Mouse (Mus musculus): ENCODE measurements around the gene Asb16. TPM values are rescaled to one million over a fixed set of nuclear protein-coding genes. Genes with fewer than 3 reads are reported as not detected.

Asb16 gene
- polyA plus RNA-seq, 1 experiment from 2014 or later, result not detected

DNA sequence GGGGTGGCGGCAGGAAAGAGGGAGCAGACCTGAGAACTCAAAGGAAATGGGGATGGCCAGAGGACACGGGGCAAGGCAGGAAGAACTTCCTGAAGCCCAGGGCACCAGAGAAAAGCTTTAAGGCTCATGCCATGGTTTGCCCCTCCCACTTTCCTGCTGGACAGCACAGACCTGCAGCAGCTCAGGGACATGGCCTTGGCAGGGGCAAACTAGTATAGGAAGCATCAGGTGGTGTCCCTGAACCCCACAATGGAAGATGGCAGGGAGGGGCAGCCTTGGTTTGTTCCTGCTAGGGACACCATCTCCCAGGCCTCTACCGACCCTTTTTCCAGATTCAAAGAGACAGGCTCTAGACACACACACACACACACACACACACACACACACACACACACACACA, 36.8 kb downstream of the Asb16 start:
- H3K4me1 ChIP-seq (ENCODE audit: control insufficient read depth, insufficient read depth, low read length), result peaks cover 15% of the 10 kb centered on the region
- H3K9ac ChIP-seq (replicated peaks; ENCODE audit: low read depth, low read length), result no peak overlapping the region
- no peak overlapping the region for H3K4me3 ChIP-seq (ENCODE audit: low read depth, low read length)
- no peak for ATAC-seq (ENCODE audit: insufficient number of reproducible peaks, insufficient read depth, low FRiP score, low read depth)
- H3K27me3 ChIP-seq (ENCODE audit: control insufficient read depth, insufficient read depth, low read length), result no peaks in the 10 kb centered on the region
- no peak overlapping the region for H3K4me2 ChIP-seq (replicated peaks; ENCODE audit: low read depth, low read length)
- no peaks in the 10 kb centered on the region for H3K9me3 ChIP-seq (ENCODE audit: control insufficient read depth, low read depth, low read length)
- H3K27ac ChIP-seq (ENCODE audit: low read length), result no peak overlapping the region
- WGBS, result 63% methylated on average over 3 of the region's 3 CpGs
- H3K36me3 ChIP-seq (ENCODE audit: control insufficient read depth, insufficient read depth, low read length), result peaks cover 35% of the 10 kb centered on the region

DNA sequence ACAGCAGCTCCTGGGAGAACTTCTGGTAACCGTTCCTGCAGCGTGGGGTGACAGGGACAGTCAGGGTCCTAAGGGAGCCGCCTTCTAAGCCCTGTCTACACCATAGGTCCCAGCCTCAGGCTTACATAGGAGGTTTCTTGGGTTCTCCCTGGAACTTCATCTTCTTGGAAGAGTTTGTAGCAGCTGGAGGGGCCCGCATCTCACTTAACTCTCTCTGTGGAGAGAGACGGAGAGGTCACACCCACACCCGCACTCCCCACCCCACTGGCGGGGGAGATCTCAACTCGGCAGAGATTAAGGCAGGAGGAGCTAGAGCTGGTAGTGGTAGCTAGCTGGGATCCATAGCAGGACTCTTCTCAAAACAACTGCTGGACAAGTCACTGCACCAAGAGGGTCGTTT, 39.6 kb downstream of the Asb16 start:
- Histone ChIP-seq H3K36me3 (ENCODE audit: control insufficient read depth, insufficient read depth, low read length) (peaks cover 45% of the 10 kb centered on the region), H3K4me1 (ENCODE audit: control insufficient read depth, insufficient read depth, low read length) (peaks cover 17% of the 10 kb centered on the region), H3K27ac (ENCODE audit: low read length) (no peak overlapping the region), H3K9ac (replicated peaks; ENCODE audit: low read depth, low read length) (no peak overlapping the region), H3K4me3 (ENCODE audit: low read depth, low read length) (no peak overlapping the region), H3K9me3 (ENCODE audit: control insufficient read depth, low read depth, low read length) (no peaks in the 10 kb centered on the region), H3K4me2 (replicated peaks; ENCODE audit: low read depth, low read length) (no peak overlapping the region), H3K27me3 (ENCODE audit: control insufficient read depth, insufficient read depth, low read length) (no peaks in the 10 kb centered on the region)
- no peak for ATAC-seq (ENCODE audit: insufficient number of reproducible peaks, insufficient read depth, low FRiP score, low read depth)
- 84% methylated on average over 9 of the region's 9 CpGs for WGBS

DNA sequence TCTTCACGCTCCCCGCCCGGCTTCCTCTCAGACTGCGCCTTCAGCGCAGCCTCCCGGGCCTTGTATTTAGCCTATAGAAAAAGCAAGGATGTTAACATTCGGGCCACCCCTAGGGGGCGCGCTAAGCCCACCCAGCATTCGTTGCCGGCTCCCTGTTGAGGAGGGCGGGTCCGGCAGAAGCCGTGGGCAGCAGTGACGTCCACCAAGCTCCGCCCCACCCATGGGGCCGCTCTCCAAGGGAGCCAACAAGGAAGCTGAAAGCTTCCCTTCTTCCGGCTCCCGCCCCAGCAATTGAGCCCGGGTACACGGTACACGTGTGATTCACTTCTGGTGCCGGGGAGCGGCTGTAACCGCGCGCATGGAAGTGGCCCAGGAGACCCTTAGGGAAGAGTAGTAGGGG, 40.4 kb downstream of the Asb16 start:
- H3K4me1 ChIP-seq (ENCODE audit: control insufficient read depth, insufficient read depth, low read length), result peaks cover 17% of the 10 kb centered on the region

DNA sequence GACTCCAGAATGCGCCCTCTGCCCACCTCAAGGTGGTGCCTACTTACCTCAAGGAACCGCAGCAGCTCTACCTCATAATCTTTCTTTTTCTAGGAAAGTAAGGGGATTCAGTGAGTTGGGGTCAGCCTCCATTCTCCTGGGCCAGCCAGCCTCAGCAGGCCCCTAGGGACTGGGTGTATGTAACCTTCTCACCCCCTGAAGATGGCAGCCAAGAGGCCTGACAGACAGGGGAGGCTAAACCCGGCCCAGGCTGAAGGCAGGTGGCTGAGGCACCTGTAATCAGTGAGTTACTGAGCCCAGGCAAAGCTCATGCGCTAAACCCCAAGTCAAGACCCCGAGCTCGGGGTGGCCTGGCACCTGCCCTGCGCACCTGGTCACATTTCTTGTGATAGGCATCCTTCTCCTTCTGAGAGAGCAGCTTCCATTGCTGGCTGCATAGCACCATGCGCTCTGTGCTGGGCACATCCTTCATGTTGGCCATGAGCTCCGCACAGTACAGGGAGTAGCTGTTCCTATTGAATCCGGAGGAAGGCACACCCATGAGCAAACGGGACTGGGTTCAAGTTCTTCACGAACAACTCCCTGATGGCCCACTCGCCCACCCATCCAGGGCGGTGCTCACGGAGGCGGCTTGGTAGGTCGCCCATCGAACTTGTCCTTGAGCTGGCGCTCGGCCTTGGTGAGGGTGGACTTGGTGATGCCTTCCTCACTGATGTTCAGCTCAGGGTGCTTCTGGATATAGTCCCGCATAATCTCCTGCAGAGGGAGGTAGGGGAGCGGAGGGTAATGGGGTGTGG, 41.5 kb downstream of the Asb16 start:
- Histone ChIP-seq H3K27me3 (ENCODE audit: control insufficient read depth, insufficient read depth, low read length) (no peaks in the 10 kb centered on the region), H3K4me1 (ENCODE audit: control insufficient read depth, insufficient read depth, low read length) (peaks cover 17% of the 10 kb centered on the region), H3K4me3 (ENCODE audit: low read depth, low read length) (peak overlapping the region; percentile 29; the same call in 1 of the 2 replicates), H3K9ac (replicated peaks; ENCODE audit: low read depth, low read length) (0 out of 2 replicates have a peak overlapping the region, but pooled peaks have one; percentile 10), H3K36me3 (ENCODE audit: control insufficient read depth, insufficient read depth, low read length) (peaks cover 64% of the 10 kb centered on the region), H3K27ac (ENCODE audit: low read length) (peak overlapping the region; percentile 34; the same call in 1 of the 2 replicates), H3K9me3 (ENCODE audit: control insufficient read depth, low read depth, low read length) (no peaks in the 10 kb centered on the region), H3K4me2 (replicated peaks; ENCODE audit: low read depth, low read length) (peak overlapping the region; percentile 58)
- no peak for ATAC-seq (ENCODE audit: insufficient number of reproducible peaks, insufficient read depth, low FRiP score, low read depth)
- 88% methylated on average over 22 of the region's 22 CpGs for WGBS

More for the DNA sequence above, 40.4 kb downstream of the Asb16 start:
- peak overlapping the region; percentile 34 for H3K27ac ChIP-seq (ENCODE audit: low read length)
- H3K9me3 ChIP-seq (ENCODE audit: control insufficient read depth, low read depth, low read length), result no peaks in the 10 kb centered on the region
- no peak overlapping the region for H3K9ac ChIP-seq (replicated peaks; ENCODE audit: low read depth, low read length)
- no peaks in the 10 kb centered on the region for H3K27me3 ChIP-seq (ENCODE audit: control insufficient read depth, insufficient read depth, low read length)
- H3K36me3 ChIP-seq (ENCODE audit: control insufficient read depth, insufficient read depth, low read length), result peaks cover 54% of the 10 kb centered on the region
- under 1% methylated on average over 27 of the region's 27 CpGs for WGBS
- peak overlapping the region; percentile 29 for H3K4me3 ChIP-seq (ENCODE audit: low read depth, low read length)
- H3K4me2 ChIP-seq (replicated peaks; ENCODE audit: low read depth, low read length), result peak overlapping the region; percentile 58
- ATAC-seq (ENCODE audit: insufficient number of reproducible peaks, insufficient read depth, low FRiP score, low read depth), result peak; percentile 95

DNA sequence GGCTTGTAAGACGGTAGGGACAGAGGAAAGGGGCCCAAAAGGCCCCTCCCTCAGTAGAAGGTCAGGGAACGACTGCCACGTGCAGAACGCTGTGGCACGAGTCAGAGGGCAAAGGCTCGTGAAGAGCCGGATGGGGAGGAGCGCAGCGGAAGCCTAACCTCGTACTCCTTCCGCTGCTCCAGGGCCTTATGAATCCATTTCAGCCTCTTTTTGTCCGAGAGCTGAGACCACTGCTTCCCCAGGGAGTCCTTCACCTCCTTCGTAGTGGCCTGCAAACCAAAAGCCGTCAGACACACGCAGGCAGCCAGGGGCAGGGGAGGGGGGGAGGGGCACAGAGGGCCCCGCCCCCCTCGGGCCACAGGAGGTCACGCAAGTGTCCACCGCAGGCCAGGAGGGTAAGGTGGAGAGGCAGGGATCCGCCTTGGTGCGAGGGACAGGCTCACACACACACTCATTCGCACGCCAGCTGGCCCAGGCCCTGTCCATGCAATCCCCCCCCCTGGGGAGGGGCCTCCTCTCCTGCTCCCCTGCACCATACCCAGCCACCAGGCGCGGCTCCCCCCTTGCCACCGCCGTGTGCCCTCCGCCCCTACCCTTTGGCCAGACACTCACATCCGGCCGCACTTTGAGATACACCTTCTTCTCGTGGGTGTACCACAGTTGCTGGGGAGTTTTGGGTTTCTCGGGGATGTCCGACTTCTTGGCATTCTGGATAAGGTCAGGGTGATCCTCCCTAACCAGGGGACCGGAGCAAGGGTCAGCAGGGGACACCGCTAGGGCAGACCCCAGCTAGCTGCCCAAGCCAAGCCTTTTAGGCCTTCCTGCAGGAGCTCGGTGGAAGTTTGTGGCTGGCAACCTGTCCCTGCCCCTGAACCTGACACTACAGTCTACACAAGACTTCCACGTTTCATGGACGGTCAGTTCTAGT, 42.5 kb downstream of the Asb16 start:
- 44% methylated on average over 38 of the region's 38 CpGs for WGBS
- H3K27me3 ChIP-seq (ENCODE audit: control insufficient read depth, insufficient read depth, low read length), result no peaks in the 10 kb centered on the region
- H3K4me1 ChIP-seq (ENCODE audit: control insufficient read depth, insufficient read depth, low read length), result peaks cover 22% of the 10 kb centered on the region
- peaks cover 64% of the 10 kb centered on the region for H3K36me3 ChIP-seq (ENCODE audit: control insufficient read depth, insufficient read depth, low read length)
- no peak overlapping the region for H3K27ac ChIP-seq (ENCODE audit: low read length)
- no peaks in the 10 kb centered on the region for H3K9me3 ChIP-seq (ENCODE audit: control insufficient read depth, low read depth, low read length)
- no peak overlapping the region for H3K9ac ChIP-seq (replicated peaks; ENCODE audit: low read depth, low read length)
- H3K4me2 ChIP-seq (replicated peaks; ENCODE audit: low read depth, low read length), result no peak overlapping the region
- no peak overlapping the region for H3K4me3 ChIP-seq (ENCODE audit: low read depth, low read length)
- no peak for ATAC-seq (ENCODE audit: insufficient number of reproducible peaks, insufficient read depth, low FRiP score, low read depth)

DNA sequence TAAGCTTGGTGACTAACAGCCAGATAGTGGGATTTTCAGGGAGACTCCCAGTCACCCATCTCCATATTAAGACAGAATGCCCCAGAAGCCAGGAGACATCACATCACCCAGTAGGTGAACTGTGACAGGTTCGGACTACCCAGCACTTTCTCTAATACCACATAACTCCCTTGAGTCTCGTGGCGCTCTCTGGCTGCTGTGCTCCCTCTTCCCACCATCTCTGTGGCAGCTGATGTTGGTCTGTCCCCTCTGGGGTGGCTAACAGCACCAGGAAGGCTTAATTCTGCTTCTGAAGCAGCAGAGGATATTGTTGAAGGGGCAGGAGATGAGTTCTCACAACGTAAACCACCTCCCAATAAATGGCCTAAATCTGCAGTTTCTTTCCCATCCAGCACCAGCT, 43.4 kb downstream of the Asb16 start:
- H3K4me2 ChIP-seq (replicated peaks; ENCODE audit: low read depth, low read length), result no peak overlapping the region
- no peak overlapping the region for H3K4me3 ChIP-seq (ENCODE audit: low read depth, low read length)
- WGBS, result 91% methylated on average over 4 of the region's 4 CpGs
- no peak overlapping the region for H3K27ac ChIP-seq (ENCODE audit: low read length)
- H3K36me3 ChIP-seq (ENCODE audit: control insufficient read depth, insufficient read depth, low read length), result peaks cover 55% of the 10 kb centered on the region
- H3K27me3 ChIP-seq (ENCODE audit: control insufficient read depth, insufficient read depth, low read length), result no peaks in the 10 kb centered on the region
- H3K9ac ChIP-seq (replicated peaks; ENCODE audit: low read depth, low read length), result no peak overlapping the region
- H3K9me3 ChIP-seq (ENCODE audit: control insufficient read depth, low read depth, low read length), result no peaks in the 10 kb centered on the region
- peaks cover 25% of the 10 kb centered on the region for H3K4me1 ChIP-seq (ENCODE audit: control insufficient read depth, insufficient read depth, low read length)
- no peak for ATAC-seq (ENCODE audit: insufficient number of reproducible peaks, insufficient read depth, low FRiP score, low read depth)

DNA sequence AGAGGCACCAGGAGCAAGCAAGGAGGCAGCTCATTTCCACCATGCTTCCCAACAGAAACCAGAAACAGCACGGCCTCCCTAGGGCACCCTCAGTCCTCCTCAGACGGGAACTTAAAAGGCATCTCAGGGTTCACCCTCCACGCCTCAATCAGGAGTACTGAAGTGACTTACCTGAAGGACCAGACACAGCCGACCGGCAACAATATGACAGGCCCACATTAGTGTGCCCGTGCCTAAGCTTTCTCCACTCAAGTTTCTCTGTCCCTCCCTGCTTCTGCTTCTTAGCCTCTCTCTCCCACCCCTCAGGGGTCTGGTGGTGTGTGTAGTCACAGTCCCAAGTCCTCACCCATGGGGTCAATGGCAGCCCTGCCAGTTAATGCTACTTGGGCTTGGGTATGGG, 44.0 kb downstream of the Asb16 start:
- Histone ChIP-seq H3K9ac (replicated peaks; ENCODE audit: low read depth, low read length) (no peak overlapping the region), H3K9me3 (ENCODE audit: control insufficient read depth, low read depth, low read length) (no peaks in the 10 kb centered on the region), H3K36me3 (ENCODE audit: control insufficient read depth, insufficient read depth, low read length) (peaks cover 49% of the 10 kb centered on the region), H3K4me2 (replicated peaks; ENCODE audit: low read depth, low read length) (no peak overlapping the region), H3K4me3 (ENCODE audit: low read depth, low read length) (no peak overlapping the region), H3K4me1 (ENCODE audit: control insufficient read depth, insufficient read depth, low read length) (peaks cover 25% of the 10 kb centered on the region), H3K27me3 (ENCODE audit: control insufficient read depth, insufficient read depth, low read length) (no peaks in the 10 kb centered on the region), H3K27ac (ENCODE audit: low read length) (no peak overlapping the region)
- no peak for ATAC-seq (ENCODE audit: insufficient number of reproducible peaks, insufficient read depth, low FRiP score, low read depth)
- WGBS, result 85% methylated on average over 6 of the region's 6 CpGs

DNA sequence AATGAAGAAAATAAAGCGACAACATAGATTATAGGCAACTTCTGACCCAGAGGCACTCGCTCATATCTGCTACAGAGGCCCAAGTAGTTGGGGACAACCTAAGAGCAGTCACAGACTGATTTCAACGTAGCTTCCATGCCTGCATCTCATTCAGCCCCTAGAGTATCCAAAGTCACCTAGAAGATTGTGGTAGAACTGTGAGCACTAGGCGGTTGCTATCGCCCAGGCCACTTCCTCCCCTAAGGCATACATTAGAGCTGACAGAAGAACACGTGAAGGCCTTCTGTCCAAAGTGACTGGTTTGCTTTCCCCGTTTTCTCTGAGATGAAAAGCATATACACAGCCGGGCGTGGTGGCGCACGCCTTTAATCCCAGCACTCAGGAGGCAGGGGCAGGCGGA, 45.8 kb downstream of the Asb16 start:
- H3K9ac ChIP-seq (replicated peaks; ENCODE audit: low read depth, low read length), result no peak overlapping the region
- H3K4me3 ChIP-seq (ENCODE audit: low read depth, low read length), result no peak overlapping the region
- peaks cover 20% of the 10 kb centered on the region for H3K4me1 ChIP-seq (ENCODE audit: control insufficient read depth, insufficient read depth, low read length)
- no peak overlapping the region for H3K4me2 ChIP-seq (replicated peaks; ENCODE audit: low read depth, low read length)
- H3K27ac ChIP-seq (ENCODE audit: low read length), result no peak overlapping the region
- peaks cover 39% of the 10 kb centered on the region for H3K36me3 ChIP-seq (ENCODE audit: control insufficient read depth, insufficient read depth, low read length)
- ATAC-seq (ENCODE audit: insufficient number of reproducible peaks, insufficient read depth, low FRiP score, low read depth), result no peak
- no peaks in the 10 kb centered on the region for H3K9me3 ChIP-seq (ENCODE audit: control insufficient read depth, low read depth, low read length)
- 79% methylated on average over 12 of the region's 12 CpGs for WGBS
- no peaks in the 10 kb centered on the region for H3K27me3 ChIP-seq (ENCODE audit: control insufficient read depth, insufficient read depth, low read length)
